Mouse (Mus musculus) intestine, embryonic 14.5 days (tissue): ENCODE results near the gene Mrpl16. TPM values are rescaled to one million over a fixed set of nuclear protein-coding genes. Genes with fewer than 3 reads are reported as not detected.
A peak's percentile ranks its signal among the peaks of the same experiment; 100 is the strongest.

Experiments used
- ATAC-seq: fragments of 200-750 bp; cut with Nextera tagmentation; replicated peaks from 2 replicates; pipeline ENCODE4 v1.8.0; 2017; ENCODE audit warnings: low read depth, moderate number of reproducible peaks, moderate TSS enrichment, moderate library complexity; ENCODE audit not compliant: low FRiP score, low TSS enrichment
- DNase-seq: peaks from one replicate; pipeline ENCODE4 v3.0.0-alpha.2; 2018; ENCODE audit warnings: low spot score
- H3K27ac ChIP-seq: fragments of 300-500 bp; sonication (generic); 2 replicates; pipeline ENCODE4 v1.5.1; 2014; ENCODE audit warnings: low read depth, mild to moderate bottlenecking, control low read depth
- H3K27me3 ChIP-seq: fragments of 300-500 bp; sonication (generic); replicated peaks from 2 replicates; pipeline ENCODE4 v1.6.1; 2014; ENCODE audit warnings: low read length, control low read depth; ENCODE audit not compliant: control insufficient read depth, insufficient read depth
- H3K36me3 ChIP-seq: fragments of 300-500 bp; sonication (generic); 2 replicates; pipeline ENCODE4 v1.6.1; 2014; ENCODE audit warnings: low read length, control low read depth; ENCODE audit not compliant: control insufficient read depth, insufficient read depth
- H3K4me1 ChIP-seq: fragments of 300-500 bp; sonication (generic); replicated peaks from 2 replicates; pipeline ENCODE4 v1.6.1; 2014; ENCODE audit warnings: low read length, control low read depth, mixed read lengths; ENCODE audit not compliant: control insufficient read depth, insufficient read depth
- H3K4me2 ChIP-seq: fragments of 300-500 bp; sonication (generic); 2 replicates; pipeline ENCODE4 v1.6.1; 2014; ENCODE audit warnings: low read length
- H3K4me3 ChIP-seq: fragments of 300-500 bp; sonication (generic); 2 replicates; pipeline ENCODE4 v1.5.1; 2014; ENCODE audit warnings: low read depth, low read length, control low read depth, mixed read lengths
- H3K9ac ChIP-seq: fragments of 300-500 bp; sonication (generic); 2 replicates; pipeline ENCODE4 v1.6.1; 2014; ENCODE audit warnings: mild to moderate bottlenecking, low read length
- H3K9me3 ChIP-seq: fragments of 300-500 bp; sonication (generic); 2 replicates; pipeline ENCODE4 v1.6.1; 2016; ENCODE audit warnings: low read length, control low read depth; ENCODE audit not compliant: control insufficient read depth
- WGBS: fragments of 180-500 bp; shearing (Covaris S2); extraction: QIAGEN DNeasy Blood & Tissue Kit; methylation state at CpG from one replicate; pipeline ENCODE4 v1.1.7; 2014; 5-methylcytosine and 5-hydroxymethylcytosine counted together
- polyA plus RNA-seq: library from polyadenylated mRNA; unstranded; fragments of >200 nt; fragmentation: Nextera tagmentation; extraction: Ambion mirVana; gene quantifications from 2 replicates; pipeline ENCODE4 v1.2.1, GENCODE M21; 2014

Gene Mrpl16
- polyA plus RNA-seq, 1 experiment from 2014 or later: 67.1 TPM

DNA sequence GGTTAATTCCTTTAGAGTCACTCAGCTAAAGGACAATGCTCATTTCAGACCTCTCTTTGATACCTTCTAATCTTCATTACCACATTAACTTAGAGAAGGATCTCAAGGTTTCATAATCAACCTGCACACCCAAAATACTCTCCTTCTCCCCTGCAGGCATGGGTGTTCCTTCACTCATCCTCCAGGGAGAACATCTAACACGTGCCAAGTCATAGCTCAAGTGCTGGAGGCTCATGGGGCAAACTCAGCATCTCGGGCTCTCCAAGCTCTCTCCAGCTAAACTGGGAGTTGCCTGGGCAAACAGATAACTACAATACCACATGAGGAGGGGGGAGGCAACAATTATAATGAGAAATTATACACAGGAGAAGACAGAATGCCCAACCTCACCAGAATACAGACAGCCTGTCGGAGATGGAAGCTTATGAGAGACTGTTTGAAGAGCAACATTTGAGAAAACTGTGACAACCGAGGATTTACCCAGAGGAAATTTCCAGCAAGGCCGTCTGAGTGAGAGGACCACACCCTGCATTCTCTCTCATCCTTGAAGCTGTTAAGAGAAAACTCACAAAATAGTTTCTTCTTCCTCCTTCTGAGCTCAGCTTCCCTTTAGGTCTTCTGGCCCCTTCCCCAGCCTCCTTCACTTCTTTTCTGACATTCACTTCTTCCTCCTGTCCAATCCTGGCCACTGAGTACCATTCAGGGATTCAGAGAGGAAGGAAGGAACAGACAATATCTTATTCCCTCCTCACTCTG lies 40.0 kb downstream of the Mrpl16 start:
- WGBS: 75% methylated on average over 5 of the region's 5 CpGs

DNA sequence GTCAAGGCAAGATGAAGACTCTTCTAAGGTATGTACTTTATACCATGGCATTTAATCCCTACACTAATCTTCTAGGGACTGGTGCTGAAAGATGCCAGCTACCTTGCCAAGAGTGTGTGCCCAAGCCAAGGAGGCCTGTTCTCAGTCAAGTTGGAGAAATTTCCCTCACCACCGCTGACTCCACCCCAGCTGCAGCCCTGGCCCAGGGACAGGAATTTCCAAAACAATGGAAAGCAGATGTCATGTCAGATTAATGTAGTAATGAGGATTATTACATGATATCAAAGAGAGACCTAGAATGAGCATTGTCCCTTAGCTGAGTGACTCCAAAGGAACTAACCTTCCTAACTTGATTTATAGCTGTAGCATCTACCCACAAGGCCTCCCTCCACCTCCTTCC lies 40.7 kb downstream of the Mrpl16 start:
- Histone ChIP-seq H3K4me3 (no peak overlapping the region), H3K4me2 (no peak overlapping the region), H3K27me3 (no peaks in the 10 kb centered on the region), H3K9ac (no peak overlapping the region), H3K27ac (no peak overlapping the region), H3K9me3 (no peaks in the 10 kb centered on the region), H3K36me3 (no peaks in the 10 kb centered on the region), H3K4me1 (no peaks in the 10 kb centered on the region)
- 75% methylated on average over 1 of the region's 1 CpGs for WGBS
- DNase-seq (no peak), ATAC-seq (no peak)

More for the DNA sequence above, 40.0 kb downstream of the Mrpl16 start:
- ATAC-seq: no peak
- H3K9ac ChIP-seq: no peak overlapping the region
- DNase-seq: no peak
- H3K4me2 ChIP-seq: no peak overlapping the region
- H3K27ac ChIP-seq: no peak overlapping the region
- no peaks in the 10 kb centered on the region for H3K9me3 ChIP-seq
- H3K27me3 ChIP-seq: no peaks in the 10 kb centered on the region
- H3K4me3 ChIP-seq: no peak overlapping the region
- H3K4me1 ChIP-seq: no peaks in the 10 kb centered on the region
- H3K36me3 ChIP-seq: no peaks in the 10 kb centered on the region

DNA sequence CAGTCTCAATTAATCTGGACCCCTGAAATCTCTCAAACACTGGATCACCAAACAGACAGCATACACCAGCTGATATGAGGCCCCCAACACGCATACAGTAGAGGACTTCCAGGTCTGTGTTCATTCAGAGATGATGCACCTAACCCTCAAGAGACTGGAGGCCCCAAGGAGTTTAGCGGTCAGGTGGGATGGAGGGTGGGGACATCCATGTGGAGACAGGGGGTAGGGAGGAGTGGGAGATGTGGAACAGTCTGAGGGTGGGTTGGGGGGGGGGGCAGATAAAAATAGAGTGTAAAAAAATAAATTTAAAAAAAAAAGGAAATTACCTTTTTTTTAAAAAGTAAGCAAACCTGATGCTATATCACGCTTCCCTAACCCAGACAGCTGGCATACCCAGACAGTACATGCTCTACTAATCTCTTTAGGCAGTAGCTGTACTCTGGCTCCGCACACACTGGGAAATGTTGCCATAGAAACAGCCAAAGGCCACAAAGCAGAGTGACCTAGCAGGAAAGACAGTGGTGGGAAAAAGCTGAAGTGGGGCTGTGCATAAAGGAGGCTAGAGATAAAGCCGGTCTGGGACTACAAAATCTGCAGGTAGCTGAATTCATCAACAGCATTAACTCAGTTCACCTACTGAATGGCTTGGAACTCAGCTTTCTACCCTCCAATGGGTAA lies 41.6 kb downstream of the Mrpl16 start:
- Histone ChIP-seq H3K27ac (no peak overlapping the region), H3K9ac (no peak overlapping the region), H3K4me2 (no peak overlapping the region)

DNA sequence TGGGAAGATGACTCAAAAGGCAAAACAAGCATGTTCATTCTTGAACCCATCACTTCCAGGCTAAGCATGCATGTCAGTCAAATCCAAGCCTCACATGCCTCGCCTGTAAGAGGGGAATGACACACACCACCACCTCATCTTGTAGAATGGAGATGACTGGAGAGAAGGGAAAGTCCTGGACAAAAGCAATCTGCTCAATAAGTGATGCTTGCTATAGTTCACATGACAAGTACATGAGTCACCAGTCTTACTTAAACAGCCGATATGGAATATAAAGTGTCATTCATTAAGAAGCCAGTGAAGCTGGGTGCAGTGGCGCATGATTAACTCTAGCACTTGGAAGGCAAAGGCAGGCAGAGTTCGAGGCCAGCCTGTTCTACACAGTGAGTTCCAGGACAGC lies 42.9 kb downstream of the Mrpl16 start:
- H3K4me3 ChIP-seq: no peak overlapping the region
- no peaks in the 10 kb centered on the region for H3K9me3 ChIP-seq
- DNase-seq (no peak), ATAC-seq (no peak)
- H3K9ac ChIP-seq: no peak overlapping the region
- no peaks in the 10 kb centered on the region for H3K27me3 ChIP-seq
- H3K27ac ChIP-seq: no peak overlapping the region
- no peaks in the 10 kb centered on the region for H3K4me1 ChIP-seq
- no peak overlapping the region for H3K4me2 ChIP-seq
- H3K36me3 ChIP-seq: no peaks in the 10 kb centered on the region
- 70% methylated on average over 4 of the region's 4 CpGs for WGBS

More for the DNA sequence above, 41.6 kb downstream of the Mrpl16 start:
- Histone ChIP-seq H3K27me3 (no peaks in the 10 kb centered on the region), H3K4me3 (no peak overlapping the region), H3K4me1 (no peaks in the 10 kb centered on the region), H3K9me3 (no peaks in the 10 kb centered on the region), H3K36me3 (no peaks in the 10 kb centered on the region)
- WGBS: 55% methylated on average over 5 of the region's 5 CpGs
- ATAC-seq (peak; percentile 69; the same call in 1 of the 2 replicates), DNase-seq (no peak)

DNA sequence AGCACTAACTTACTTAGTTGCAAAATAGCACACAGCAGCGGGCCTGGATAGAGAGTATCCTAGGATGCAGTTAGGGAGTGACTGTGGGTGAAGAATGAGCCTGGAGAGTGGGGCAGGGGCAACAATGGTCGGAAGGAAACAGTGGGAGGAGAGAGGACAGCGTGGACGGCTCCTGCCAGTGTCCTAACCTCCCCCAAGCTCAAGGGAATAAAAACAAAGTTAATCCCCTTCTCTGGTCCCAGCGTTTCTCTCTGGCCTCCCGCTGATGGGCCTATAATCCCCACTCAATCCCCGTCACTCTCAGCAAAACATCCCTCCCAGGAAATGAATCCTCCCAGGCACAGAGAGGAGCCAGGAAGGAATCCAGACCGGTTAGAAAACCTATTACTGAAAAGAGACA lies 43.5 kb downstream of the Mrpl16 start:
- Histone ChIP-seq H3K9ac (no peak overlapping the region), H3K27ac (peak overlapping the region; percentile 16; the same call in 1 of the 2 replicates), H3K36me3 (no peaks in the 10 kb centered on the region), H3K9me3 (no peaks in the 10 kb centered on the region), H3K4me1 (no peaks in the 10 kb centered on the region), H3K27me3 (no peaks in the 10 kb centered on the region), H3K4me3 (no peak overlapping the region), H3K4me2 (peak overlapping the region; percentile 18; the same call in 1 of the 2 replicates)
- DNase-seq: no peak
- WGBS: 27% methylated on average over 8 of the region's 8 CpGs
- no peak for ATAC-seq

DNA sequence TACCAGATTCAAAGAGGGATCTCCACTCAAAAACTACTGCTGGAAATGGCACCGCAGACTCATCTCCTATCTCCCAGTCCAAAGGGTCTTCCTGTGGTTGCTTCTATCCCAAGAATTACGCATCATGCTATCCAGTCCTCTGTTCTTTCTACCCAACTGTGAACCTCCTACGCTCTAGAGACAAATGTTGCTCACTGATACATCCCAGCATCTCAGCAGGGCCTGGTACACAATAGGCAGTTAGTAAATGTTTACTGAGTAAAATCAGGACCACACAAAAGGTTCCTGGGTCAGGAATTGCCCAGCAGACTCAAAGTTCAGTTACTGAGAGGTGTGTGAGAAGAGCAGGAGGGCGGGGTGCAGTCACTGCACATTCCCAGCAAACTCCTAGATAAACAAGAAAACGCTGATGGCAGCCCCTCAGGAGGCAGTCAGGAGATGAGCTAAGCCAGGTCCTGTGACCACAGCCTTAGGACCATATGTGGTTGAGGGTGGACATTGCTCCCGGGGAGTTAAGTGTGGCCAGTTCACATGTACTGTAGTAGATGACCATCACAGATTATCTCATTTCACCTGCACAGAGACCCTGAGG lies 44.6 kb downstream of the Mrpl16 start:
- Histone ChIP-seq H3K4me1 (0 out of 2 replicates have a peak, but pooled peaks cover 3% of the 10 kb centered on the region), H3K9me3 (no peaks in the 10 kb centered on the region), H3K27ac (no peak overlapping the region), H3K9ac (no peak overlapping the region), H3K4me2 (no peak overlapping the region), H3K27me3 (0 out of 2 replicates have a peak, but pooled peaks cover 6% of the 10 kb centered on the region), H3K36me3 (no peaks in the 10 kb centered on the region), H3K4me3 (no peak overlapping the region)
- DNase-seq: no peak
- ATAC-seq: no peak
- 76% methylated on average over 6 of the region's 6 CpGs for WGBS

- Histone ChIP-seq H3K9me3 (no peaks in the 10 kb centered on the region), H3K27me3 (0 out of 2 replicates have a peak, but pooled peaks cover 6% of the 10 kb centered on the region), H3K36me3 (no peaks in the 10 kb centered on the region), H3K27ac (no peak overlapping the region), H3K4me1 (0 out of 2 replicates have a peak, but pooled peaks cover 3% of the 10 kb centered on the region), H3K9ac (no peak overlapping the region), H3K4me3 (no peak overlapping the region), H3K4me2 (no peak overlapping the region)
- WGBS: 38% methylated on average over 6 of the region's 6 CpGs
- ATAC-seq (no peak), DNase-seq (no peak)
Measured at GRCm38 (mm10) chr19:11816706-11817105, 46.5 kb downstream of the Mrpl16 start.

- Histone ChIP-seq H3K9me3 (no peaks in the 10 kb centered on the region), H3K27me3 (0 out of 2 replicates have a peak, but pooled peaks cover 6% of the 10 kb centered on the region), H3K4me3 (peak overlapping the region; percentile 64), H3K4me2 (peak overlapping the region; percentile 93), H3K36me3 (no peaks in the 10 kb centered on the region), H3K27ac (no peak overlapping the region), H3K9ac (no peak overlapping the region; the same call in 1 of the 2 replicates), H3K4me1 (0 out of 2 replicates have a peak, but pooled peaks cover 3% of the 10 kb centered on the region)
- 16% methylated on average over 5 of the region's 5 CpGs for WGBS
- DNase-seq: peak; percentile 62
- ATAC-seq: no peak
Measured at GRCm38 (mm10) chr19:11817586-11817985, 47.4 kb downstream of the Mrpl16 start.
